Mouse (Mus musculus) cerebellum, adult (tissue): ENCODE measurements around the gene Ptf1a.

Source experiments
- ATAC-seq: cut with Nextera tagmentation; 2 replicates; pipeline ENCODE4 v1.9.2; 2017; ENCODE audit warnings: mild to moderate bottlenecking, moderate library complexity, mixed read lengths; ENCODE audit not compliant: insufficient number of reproducible peaks, low FRiP score, low TSS enrichment

Ptf1a gene

GRCm38 (mm10) chr2:19449308-19449707 is 3.8 kb downstream of the Ptf1a start:
- ATAC-seq = no peak

DNA sequence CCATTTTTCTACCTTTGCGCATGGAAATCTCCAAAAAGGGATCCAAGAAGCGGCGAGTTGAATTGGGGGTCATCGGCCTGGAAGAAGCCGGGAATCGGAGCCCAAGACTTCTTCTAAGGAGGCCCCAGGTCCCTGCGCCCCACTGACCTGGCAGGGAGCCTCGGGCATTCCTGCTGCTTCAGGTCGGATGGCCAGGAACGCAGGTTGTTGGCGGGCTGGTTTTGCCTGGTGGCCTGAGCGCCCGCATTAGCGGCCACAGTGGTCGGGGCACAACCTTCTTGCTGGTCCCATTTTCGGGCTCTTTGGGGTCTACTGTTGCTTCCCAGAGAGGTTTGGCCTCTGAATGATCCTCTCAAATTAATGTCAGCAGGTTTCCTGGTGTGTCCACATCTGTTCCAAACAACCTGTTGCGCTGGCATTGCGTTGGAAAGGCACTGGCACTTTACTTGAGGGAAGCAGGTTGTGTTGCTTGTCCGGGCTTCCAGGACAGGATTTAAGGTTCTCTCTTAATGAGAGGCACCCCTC is 7.1 kb downstream of the Ptf1a start:
- no peak for ATAC-seq

GRCm38 (mm10) chr2:19455228-19455627 is 9.8 kb downstream of the Ptf1a start:
- ATAC-seq = no peak

- no peak for ATAC-seq
Measured at GRCm38 (mm10) chr2:19455857-19456482, 10.5 kb downstream of the Ptf1a start.

DNA sequence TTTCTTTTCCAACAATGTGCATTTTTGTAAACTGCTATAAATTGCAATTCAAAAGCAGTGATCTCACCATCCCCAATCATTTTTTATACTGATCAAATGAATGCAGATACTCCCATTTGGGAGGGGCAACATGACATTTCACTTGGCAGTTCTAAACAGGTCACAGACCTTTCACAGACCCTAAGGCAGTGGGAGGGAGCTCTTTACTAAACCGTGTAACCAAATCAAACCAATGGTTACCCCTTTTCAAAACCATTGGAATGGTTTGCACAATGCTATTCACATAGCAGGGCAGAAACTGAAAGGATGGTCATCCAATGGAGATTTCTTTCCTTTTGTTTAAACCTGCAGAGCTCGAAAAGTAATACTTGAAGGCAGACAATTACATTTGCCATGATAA is 13.3 kb downstream of the Ptf1a start:
- no peak for ATAC-seq

DNA sequence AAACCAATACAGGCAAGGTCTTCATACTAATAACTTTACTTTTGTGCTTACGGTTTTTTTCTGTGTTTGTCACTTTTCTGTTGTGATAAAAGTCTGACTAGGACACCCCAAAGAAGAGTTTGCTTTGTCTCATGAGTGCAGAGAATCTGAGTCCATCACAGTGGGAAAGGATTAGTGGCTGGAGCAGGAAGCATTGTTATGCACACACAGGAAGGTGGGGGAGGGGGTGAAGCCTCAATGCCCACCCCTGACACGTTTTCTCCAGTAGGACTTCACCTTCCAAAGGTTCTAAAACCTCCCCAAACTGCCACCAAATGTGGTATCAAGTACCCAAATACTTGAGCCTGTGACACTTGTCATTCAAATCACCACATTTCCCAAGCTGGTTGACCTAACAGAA is 16.5 kb downstream of the Ptf1a start:
- ATAC-seq = no peak

DNA sequence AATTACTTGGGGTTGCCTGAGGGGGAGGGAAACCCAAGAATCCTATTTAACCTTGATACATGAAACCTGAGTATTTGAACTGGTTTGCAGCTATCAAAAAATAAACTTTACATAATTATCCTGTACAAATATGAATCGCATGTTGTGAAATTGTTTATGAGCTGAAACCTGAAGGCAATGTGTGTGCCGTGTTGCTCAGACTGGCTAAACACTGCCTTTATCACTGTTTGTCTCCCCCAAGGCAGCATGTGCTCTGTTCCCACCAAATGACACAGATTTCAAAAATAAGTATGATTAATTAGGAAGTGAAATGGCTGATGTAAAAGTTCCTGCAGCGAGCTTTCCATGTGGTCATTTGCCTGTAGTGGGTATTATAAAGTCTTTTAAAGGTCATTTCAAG is 44.8 kb downstream of the Ptf1a start:
- ATAC-seq = no peak
